Comparison of ENCODE assay signal across 26 mouse cellular contexts in genomic region chr12:77113516-77113915, GRCm38 (mm10).
DNase-seq lines count a peak whose midpoint lies in the region; ATAC-seq and TF ChIP-seq lines count a peak whose summit lies in the region.
"Had no signal": no experiment of that assay in that cellular context is flagged by ENCODE, and none has a peak within 500 bp of the region (broad histone marks: within the 10 kb centered on the region; RNA-seq: fewer than 3 reads in every experiment).

No protein-coding gene starts in this region.

- no peak for TF ChIP-seq CTCF in thymus, adult 2 months (IDR thresholded peaks at IDR 0.05; ENCODE audit: borderline replicate concordance, control insufficient read depth, extremely low read depth, insufficient read depth, low read length, poor library complexity)

- H3K27ac ChIP-seq in thymus, adult 2 months (ENCODE audit: control insufficient read depth, insufficient read depth, low read length): peak overlapping the region; percentile 47; the same call in 1 of the 2 replicates
- H3K27ac ChIP-seq: gastrocnemius, adult 2 months; heart, adult 2 months; hindbrain, embryonic 13.5 days; kidney, embryonic 15.5 days; layer of hippocampus, adult 2 months; limb, embryonic 13.5 days; lung, embryonic 15.5 days; midbrain, embryonic 13.5 days had no signal

- H3K4me1 ChIP-seq in thymus, adult 2 months (replicated peaks; ENCODE audit: control insufficient read depth, insufficient read depth, low read length): peaks cover 11% of the 10 kb centered on the region
- H3K4me1 ChIP-seq: heart, embryonic 12.5 days; hindbrain, embryonic 13.5 days; kidney, embryonic 15.5 days; limb, embryonic 13.5 days; lung, embryonic 15.5 days; midbrain, embryonic 13.5 days had no signal

- H3K36me3 ChIP-seq in thymus, adult 2 months (ENCODE audit: control insufficient read depth, insufficient read depth, low read length): no peaks in the 10 kb centered on the region
- H3K36me3 ChIP-seq: heart, embryonic 12.5 days; hindbrain, embryonic 13.5 days; kidney, embryonic 15.5 days; limb, embryonic 13.5 days; lung, embryonic 15.5 days; midbrain, embryonic 13.5 days had no signal

- TF ChIP-seq POLR2A in thymus, adult 2 months (IDR thresholded peaks at IDR 0.05; ENCODE audit: control insufficient read depth, extremely low read depth, insufficient read depth, low read length, poor library complexity): no peak

- no peak overlapping the region for H3K4me3 ChIP-seq in thymus, adult 2 months (ENCODE audit: control insufficient read depth, insufficient read depth, low read length)
- H3K4me3 ChIP-seq: erythroblast, embryonic 14.5 days; gastrocnemius, adult 2 months; heart, adult 2 months; heart, embryonic 12.5 days; hindbrain, embryonic 13.5 days; kidney, embryonic 15.5 days; layer of hippocampus, adult 2 months; limb, embryonic 13.5 days; lung, embryonic 15.5 days; midbrain, embryonic 13.5 days had no signal

- ATAC-seq in CD4-positive, CD25-positive, alpha-beta regulatory T cell, adult 4 months: peak; percentile 99
- ATAC-seq: forebrain, embryonic 16.5 days; midbrain, embryonic 13.5 days had no signal

- WGBS in thymus, adult 2 months: 2% methylated on average over 2 of the region's 2 CpGs

- H3K27me3 ChIP-seq in thymus, adult 2 months (ENCODE audit: control insufficient read depth, insufficient read depth, low read length): no peaks in the 10 kb centered on the region
- H3K27me3 ChIP-seq: heart, embryonic 12.5 days; hindbrain, embryonic 13.5 days; kidney, embryonic 15.5 days; limb, embryonic 13.5 days; lung, embryonic 15.5 days; midbrain, embryonic 13.5 days had no signal

- peak; percentile 25 for DNase-seq in thymus, adult 2 months
- no peak for DNase-seq in thymus, postnatal 4 days
- peak; percentile 85 for DNase-seq in induced T-regulatory cell, adult 2 months (ENCODE audit: low read depth)
- DNase-seq in natural killer cell, adult 2 months (ENCODE audit: low spot score in 2 of 2): peak; percentile 51 to 59
- no peak for DNase-seq in adrenal gland, adult (ENCODE audit: inconsistent age in 2 of 2, low spot score in 1 of 2)
- no peak for DNase-seq in B cell, adult 2 months
- DNase-seq in left cerebral cortex, adult 11 months (ENCODE audit: low spot score): no peak
- DNase-seq: adrenal gland, postnatal 14 days; cerebellum, adult 11 months; cerebellum, postnatal 10 days; gastrocnemius, adult 2 months; heart, adult 2 months; heart, postnatal 4 days; kidney, adult 11 months; kidney, postnatal 25 days; lung, postnatal 36 days had no signal

Comparison
In these comparisons a context has a peak if more than half of its experiments do, and no peak if none do; other contexts are left out.
1. DNase-seq: peak in thymus, adult 2 months (single experiment), induced T-regulatory cell, adult 2 months (single experiment) and natural killer cell, adult 2 months (2 of 2); none in thymus, postnatal 4 days (single experiment), adrenal gland, adult (0 of 2), B cell, adult 2 months (0 of 2) and left cerebral cortex, adult 11 months (single experiment).